In the genomic region with DNA sequence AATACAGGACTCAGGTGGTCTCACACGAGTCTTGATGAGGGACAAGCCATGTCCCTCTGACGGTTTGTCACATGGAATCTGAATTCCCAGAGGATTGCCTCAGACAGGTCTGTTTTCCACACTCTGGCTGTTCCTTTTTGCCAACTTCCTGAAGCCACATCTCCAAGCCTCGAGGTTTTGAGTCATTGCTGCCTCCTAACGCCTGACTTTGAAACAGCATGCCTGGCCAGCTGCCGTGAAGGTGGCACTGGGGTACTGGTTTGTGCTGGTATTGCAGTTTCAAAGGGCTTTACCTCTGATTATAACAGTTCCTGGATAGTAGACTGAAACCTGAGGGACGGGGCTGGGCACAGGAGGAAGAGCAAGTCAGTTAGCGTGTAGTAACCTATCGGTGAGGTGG, we compare ENCODE assay signal across 8 mouse cellular contexts.
DNase-seq lines count a peak whose midpoint lies in the region; TF ChIP-seq lines count a peak whose summit lies in the region.

No protein-coding gene starts in this region.

- peak; percentile 1 for DNase-seq in cerebellum, adult 9-10 months
- no peak for DNase-seq in cerebellum, adult 8-10 months
- peak; percentile 77 for DNase-seq in brain, adult 2 months (ENCODE audit: low read depth, low spot score)
- DNase-seq in frontal cortex, postnatal 10 days (ENCODE audit: low spot score in 2 of 2), result peak; percentile 35 to 53
- DNase-seq in kidney, adult 2 months, result peak; percentile 70
- DNase-seq in left cerebral cortex, postnatal 25 days (ENCODE audit: low spot score in 2 of 2), result peak; percentile 54 to 69
- peak; percentile 40 for DNase-seq in retina, postnatal 1 day
- no peak for DNase-seq in thymus, adult 2 months

- intact Hi-C loops in left cerebral cortex, postnatal 25 days (cut with DNase I), result loop anchor here (5.0 kb wide), 1 partner anchor 241 kb away; no protein-coding TSS in a partner anchor

- H3K4me3 ChIP-seq in kidney, adult 2 months (ENCODE audit: insufficient read depth, low read depth, low read length), result no peak overlapping the region
- H3K4me3 ChIP-seq in thymus, adult 2 months (ENCODE audit: control insufficient read depth, insufficient read depth, low read length), result no peak overlapping the region

- peak; percentile 73 for TF ChIP-seq CTCF in kidney, adult 2 months (conservative IDR thresholded peaks at IDR 0.05; ENCODE audit: insufficient read depth, insufficient read length, low read depth, low read length)
- TF ChIP-seq CTCF in thymus, adult 2 months (IDR thresholded peaks at IDR 0.05; ENCODE audit: borderline replicate concordance, control insufficient read depth, extremely low read depth, insufficient read depth, low read length, poor library complexity), result no peak

- no peak overlapping the region for H3K27ac ChIP-seq in kidney, adult 2 months (ENCODE audit: insufficient read depth, low read depth, low read length)
- H3K27ac ChIP-seq in thymus, adult 2 months (ENCODE audit: control insufficient read depth, insufficient read depth, low read length), result no peak overlapping the region

- H3K4me1 ChIP-seq in kidney, adult 2 months (ENCODE audit: control insufficient read depth, insufficient read depth, low read length), result no peaks in the 10 kb centered on the region
- H3K4me1 ChIP-seq in thymus, adult 2 months (replicated peaks; ENCODE audit: control insufficient read depth, insufficient read depth, low read length), result no peaks in the 10 kb centered on the region

- no peaks in the 10 kb centered on the region for H3K27me3 ChIP-seq in kidney, adult 2 months (replicated peaks; ENCODE audit: control insufficient read depth, insufficient read depth, low read length)
- H3K27me3 ChIP-seq in thymus, adult 2 months (ENCODE audit: control insufficient read depth, insufficient read depth, low read length), result no peaks in the 10 kb centered on the region

- WGBS in kidney, adult 2 months, result 28% methylated on average over 8 of the region's 8 CpGs
- WGBS in thymus, adult 2 months, result 39% methylated on average over 8 of the region's 8 CpGs

- no peak for TF ChIP-seq POLR2A in kidney, adult 2 months (IDR thresholded peaks at IDR 0.05; ENCODE audit: low read depth, low read length)
- TF ChIP-seq POLR2A in thymus, adult 2 months (IDR thresholded peaks at IDR 0.05; ENCODE audit: control insufficient read depth, extremely low read depth, insufficient read depth, low read length, poor library complexity), result no peak

- H3K36me3 ChIP-seq in kidney, adult 2 months (ENCODE audit: control insufficient read depth, insufficient read depth, low read length), result no peaks in the 10 kb centered on the region
- H3K36me3 ChIP-seq in thymus, adult 2 months (ENCODE audit: control insufficient read depth, insufficient read depth, low read length), result no peaks in the 10 kb centered on the region

Comparison
In these comparisons a context has a peak if more than half of its experiments do, and no peak if none do; other contexts are left out.
1. DNase-seq: peak in cerebellum, adult 9-10 months (single experiment), brain, adult 2 months (single experiment), frontal cortex, postnatal 10 days (2 of 2), kidney, adult 2 months (single experiment), left cerebral cortex, postnatal 25 days (2 of 2) and retina, postnatal 1 day (single experiment); none in cerebellum, adult 8-10 months (single experiment) and thymus, adult 2 months (single experiment).